Comparison of ENCODE assay signal across 18 mouse cellular contexts in genomic region chr2:159930744-159931143, GRCm38 (mm10).
A peak's percentile ranks its signal among the peaks of the same experiment; 100 is the strongest.
DNase-seq lines count a peak whose midpoint lies in the region; ATAC-seq lines count a peak whose summit lies in the region.
"Had no signal": no experiment of that assay in that cellular context is flagged by ENCODE, and none has a peak within 500 bp of the region (broad histone marks: within the 10 kb centered on the region; RNA-seq: fewer than 3 reads in every experiment).

No protein-coding gene starts in this region.

- peak; percentile 1 for DNase-seq in left cerebral cortex, adult 11 months (ENCODE audit: low spot score)
- no peak for DNase-seq in left cerebral cortex, postnatal 36 days (ENCODE audit: low spot score in 2 of 2)
- DNase-seq in brain, adult 2 months (ENCODE audit: low read depth, low spot score): peak; percentile 40
- peak; percentile 22 for DNase-seq in telencephalon, adult 2 months (ENCODE audit: low read depth, low spot score)
- DNase-seq: adrenal gland, adult 2 months; adrenal gland, postnatal 10 days; adrenal gland, postnatal 25 days; cerebellum, adult 11-12 months; cerebellum, adult 2 months; cerebellum, adult 9-10 months; cerebellum, postnatal 10 days; cerebellum, postnatal 25 days; forebrain, postnatal 0 days had no signal

- no peak for ATAC-seq in intestine, embryonic 15.5 days
- ATAC-seq: forebrain, embryonic 13.5 days; forebrain, embryonic 15.5 days; forebrain, postnatal 0 days had no signal

- no peak overlapping the region for H3K27ac ChIP-seq in intestine, embryonic 15.5 days
- H3K27ac ChIP-seq: embryonic facial prominence, embryonic 10.5 days; embryonic facial prominence, embryonic 12.5 days; forebrain, embryonic 13.5 days; forebrain, embryonic 15.5 days had no signal

- H3K9me3 ChIP-seq in intestine, embryonic 15.5 days: no peaks in the 10 kb centered on the region
- H3K9me3 ChIP-seq: embryonic facial prominence, embryonic 10.5 days; embryonic facial prominence, embryonic 12.5 days; forebrain, embryonic 15.5 days had no signal

- no peaks in the 10 kb centered on the region for H3K27me3 ChIP-seq in intestine, embryonic 15.5 days (replicated peaks)
- H3K27me3 ChIP-seq: embryonic facial prominence, embryonic 12.5 days; forebrain, embryonic 13.5 days; forebrain, embryonic 15.5 days had no signal

- H3K4me1 ChIP-seq in intestine, embryonic 15.5 days (replicated peaks): no peaks in the 10 kb centered on the region
- H3K4me1 ChIP-seq: embryonic facial prominence, embryonic 10.5 days; embryonic facial prominence, embryonic 12.5 days; forebrain, embryonic 13.5 days; forebrain, embryonic 15.5 days had no signal

- no peak overlapping the region for H3K4me2 ChIP-seq in intestine, embryonic 15.5 days (replicated peaks)
- H3K4me2 ChIP-seq: embryonic facial prominence, embryonic 12.5 days; forebrain, embryonic 13.5 days; forebrain, embryonic 15.5 days had no signal

- H3K4me3 ChIP-seq in intestine, embryonic 15.5 days (replicated peaks): no peak overlapping the region
- H3K4me3 ChIP-seq: embryonic facial prominence, embryonic 10.5 days; embryonic facial prominence, embryonic 12.5 days; forebrain, embryonic 13.5 days; forebrain, embryonic 15.5 days had no signal

- H3K9ac ChIP-seq in intestine, embryonic 15.5 days: no peak overlapping the region
- H3K9ac ChIP-seq: embryonic facial prominence, embryonic 12.5 days; forebrain, embryonic 13.5 days; forebrain, embryonic 15.5 days; forebrain, postnatal 0 days had no signal

- intact Hi-C loops in left cerebral cortex, postnatal 36 days (cut with DNase I): no loop called here

- 82% methylated on average over 2 of the region's 2 CpGs for WGBS in intestine, embryonic 15.5 days

- no peaks in the 10 kb centered on the region for H3K36me3 ChIP-seq in intestine, embryonic 15.5 days
- H3K36me3 ChIP-seq: embryonic facial prominence, embryonic 10.5 days; embryonic facial prominence, embryonic 12.5 days; forebrain, embryonic 15.5 days had no signal

Comparison
In these comparisons a context has a peak if more than half of its experiments do, and no peak if none do; other contexts are left out.
1. DNase-seq: peak in left cerebral cortex, adult 11 months (single experiment), brain, adult 2 months (single experiment) and telencephalon, adult 2 months (single experiment); none in left cerebral cortex, postnatal 36 days (0 of 2).